Mouse (Mus musculus) liver, embryonic 13.5 days (tissue): Measurements from ENCODE around the gene Tbk1. TPM values are rescaled to one million over a fixed set of nuclear protein-coding genes. Genes with fewer than 3 reads are reported as not detected.

Experiments
- ATAC-seq: fragments of 200-750 bp; cut with Nextera tagmentation; 2 replicates; pipeline ENCODE4 v1.8.0; 2017; ENCODE audit warnings: low read depth, mild to moderate bottlenecking, moderate number of reproducible peaks, moderate library complexity
- DNase-seq: peaks from one replicate; pipeline ENCODE4 v3.0.0; 2022
- H3K27ac ChIP-seq: fragments of 300-500 bp; sonication (generic); 2 replicates; pipeline ENCODE4 v1.5.1; 2015; ENCODE audit warnings: moderate library complexity, mild to moderate bottlenecking, inconsistent platforms
- H3K27me3 ChIP-seq: fragments of 300-500 bp; sonication (generic); 2 replicates; pipeline ENCODE4 v1.6.1; 2015; ENCODE audit warnings: mild to moderate bottlenecking, inconsistent platforms
- H3K36me3 ChIP-seq: fragments of 300-500 bp; sonication (generic); 2 replicates; pipeline ENCODE4 v1.6.1; 2015; ENCODE audit warnings: mild to moderate bottlenecking, inconsistent platforms
- H3K4me1 ChIP-seq: fragments of 300-500 bp; sonication (generic); replicated peaks from 2 replicates; pipeline ENCODE4 v1.6.1; 2015; ENCODE audit warnings: inconsistent platforms
- H3K4me2 ChIP-seq: fragments of 300-500 bp; sonication (generic); 2 replicates; pipeline ENCODE4 v1.6.1; 2015; ENCODE audit warnings: inconsistent platforms, mild to moderate bottlenecking, moderate library complexity
- H3K4me3 ChIP-seq: fragments of 300-500 bp; sonication (generic); replicated peaks from 2 replicates; pipeline ENCODE4 v1.5.1; 2015; ENCODE audit warnings: mild to moderate bottlenecking, inconsistent platforms
- H3K9ac ChIP-seq: fragments of 300-500 bp; sonication (generic); 2 replicates; pipeline ENCODE4 v1.6.1; 2015; ENCODE audit warnings: mild to moderate bottlenecking, inconsistent platforms
- H3K9me3 ChIP-seq: fragments of 300-500 bp; sonication (generic); replicated peaks from 2 replicates; pipeline ENCODE4 v1.6.1; 2016; ENCODE audit warnings: inconsistent platforms
- WGBS: fragments of 180-500 bp; shearing (Covaris S2); methylation state at CpG from one replicate; pipeline ENCODE4 v1.1.7; 2015; ENCODE audit not compliant: insufficient replicate concordance; 5-methylcytosine and 5-hydroxymethylcytosine counted together
- polyA plus RNA-seq: library from polyadenylated mRNA; unstranded; fragments of >200 nt; fragmentation: Nextera tagmentation; extraction: Ambion mirVana; gene quantifications from 2 replicates; pipeline ENCODE4 v1.2.1, GENCODE M21; 2015

Tbk1 gene
- polyA plus RNA-seq, 1 experiment from 2014 or later: 18.4 TPM

DNA sequence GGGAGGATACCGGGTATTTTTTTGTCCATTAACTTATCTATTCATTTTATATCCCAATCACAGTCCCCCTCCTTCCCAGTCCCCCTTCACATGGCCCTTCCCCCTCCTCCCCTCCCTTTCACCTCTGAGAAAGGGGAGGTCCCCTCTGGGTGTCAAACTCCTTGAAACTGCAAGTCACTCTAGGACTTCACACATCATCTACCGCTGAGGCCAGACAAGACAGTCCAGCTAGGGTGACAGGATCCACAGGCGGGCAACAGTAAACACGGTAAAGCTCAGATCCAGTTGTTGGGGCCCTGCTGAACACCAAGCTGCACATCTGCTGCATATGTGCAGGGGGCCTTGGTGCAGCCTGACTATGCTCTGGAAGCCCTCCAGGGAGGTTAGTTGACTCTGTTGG lies 51.6 kb downstream of the Tbk1 start:
- 41% methylated on average over 4 of the region's 4 CpGs for WGBS
- peak; percentile 32 for DNase-seq

GRCm38 (mm10) chr10:121533137-121533872 lies 53.3 kb downstream of the Tbk1 start:
- WGBS: 7% methylated on average over 32 of the region's 32 CpGs
- Histone ChIP-seq H3K27ac (no peak overlapping the region), H3K4me1 (peaks cover 30% of the 10 kb centered on the region), H3K4me3 (peak overlapping the region; percentile 29), H3K4me2 (peak overlapping the region; percentile 58), H3K9me3 (no peaks in the 10 kb centered on the region), H3K27me3 (peaks cover 19% of the 10 kb centered on the region), H3K36me3 (no peaks in the 10 kb centered on the region), H3K9ac (no peak overlapping the region)
- peak; percentile 52 for ATAC-seq
- peak; percentile 40 for DNase-seq

More for the DNA sequence above, 51.6 kb downstream of the Tbk1 start:
- ATAC-seq: peak; percentile 63; the same call in 1 of the 2 replicates
- H3K27ac ChIP-seq: no peak overlapping the region
- peaks cover 27% of the 10 kb centered on the region for H3K4me1 ChIP-seq
- H3K4me3 ChIP-seq: no peak overlapping the region
- H3K9me3 ChIP-seq: no peaks in the 10 kb centered on the region
- no peak overlapping the region for H3K9ac ChIP-seq
- peaks cover 19% of the 10 kb centered on the region for H3K27me3 ChIP-seq
- H3K36me3 ChIP-seq: no peaks in the 10 kb centered on the region
- H3K4me2 ChIP-seq: no peak overlapping the region

DNA sequence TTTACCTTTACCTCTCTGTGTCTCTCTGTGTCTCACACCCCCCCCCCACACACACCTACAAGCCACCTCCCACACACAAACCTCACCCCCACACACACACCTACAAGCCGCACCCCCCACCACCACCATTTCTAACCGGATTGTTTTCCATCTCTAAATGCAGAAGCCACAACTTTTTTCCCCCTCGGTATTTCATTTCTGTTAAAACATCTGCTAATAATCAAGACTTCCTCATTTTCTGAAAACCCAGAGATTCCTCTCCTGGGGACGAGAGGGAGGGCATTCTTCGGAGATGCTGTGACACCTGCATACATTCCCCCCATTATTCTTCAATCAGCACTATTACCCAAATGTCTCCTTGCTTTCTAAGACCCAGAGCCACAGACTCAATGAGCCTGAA lies 55.0 kb downstream of the Tbk1 start:
- Histone ChIP-seq H3K27ac (no peak overlapping the region), H3K27me3 (peaks cover 19% of the 10 kb centered on the region), H3K4me3 (no peak overlapping the region), H3K4me2 (no peak overlapping the region), H3K9me3 (no peaks in the 10 kb centered on the region), H3K4me1 (peaks cover 26% of the 10 kb centered on the region), H3K9ac (no peak overlapping the region), H3K36me3 (no peaks in the 10 kb centered on the region)
- WGBS: 46% methylated on average over 5 of the region's 5 CpGs
- ATAC-seq (no peak), DNase-seq (no peak)

DNA sequence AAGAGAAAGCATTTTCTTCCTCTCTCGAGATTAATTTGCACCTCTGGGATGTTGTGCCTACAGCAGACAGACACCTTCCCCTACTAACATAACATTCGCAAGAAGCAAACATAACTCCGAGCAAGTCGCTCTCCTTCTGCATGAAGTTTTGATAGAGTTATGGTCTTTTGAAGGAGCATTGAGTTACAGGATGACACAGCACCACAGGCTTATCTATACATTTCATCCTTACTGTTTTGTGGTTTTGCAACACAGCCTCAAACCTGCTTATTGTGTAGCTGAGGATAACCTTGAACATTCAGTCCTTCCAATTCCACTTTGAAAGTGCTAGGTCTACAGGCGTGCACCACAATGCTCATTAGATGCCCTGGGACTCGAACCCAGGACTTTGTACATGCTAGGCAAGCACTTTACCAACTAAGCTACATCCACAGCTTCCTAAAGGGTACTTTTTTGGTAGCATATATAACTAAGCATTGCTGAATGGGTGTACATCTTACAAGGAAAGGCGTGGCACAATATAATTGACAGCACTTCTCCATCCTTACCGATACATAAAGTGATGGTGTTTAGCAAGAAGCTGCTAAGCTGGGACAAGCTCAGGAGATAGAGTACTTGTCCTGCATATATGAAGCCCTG lies 56.1 kb downstream of the Tbk1 start:
- Histone ChIP-seq H3K9ac (no peak overlapping the region), H3K4me2 (no peak overlapping the region), H3K9me3 (no peaks in the 10 kb centered on the region), H3K27me3 (peaks cover 19% of the 10 kb centered on the region), H3K27ac (no peak overlapping the region), H3K4me1 (peaks cover 26% of the 10 kb centered on the region), H3K36me3 (no peaks in the 10 kb centered on the region), H3K4me3 (no peak overlapping the region)
- 0 out of 2 replicates have a peak, but pooled peaks have one; percentile 16 for ATAC-seq
- WGBS: 41% methylated on average over 8 of the region's 8 CpGs
- DNase-seq: no peak

- H3K9me3 ChIP-seq: no peaks in the 10 kb centered on the region
- H3K27ac ChIP-seq: no peak overlapping the region
- no peak overlapping the region for H3K9ac ChIP-seq
- DNase-seq (no peak), ATAC-seq (no peak)
- peaks cover 22% of the 10 kb centered on the region for H3K4me1 ChIP-seq
- H3K27me3 ChIP-seq: peaks cover 19% of the 10 kb centered on the region
- H3K4me3 ChIP-seq: no peak overlapping the region
- WGBS: 74% methylated on average over 1 of the region's 1 CpGs
- H3K36me3 ChIP-seq: no peaks in the 10 kb centered on the region
- no peak overlapping the region for H3K4me2 ChIP-seq
Measured at GRCm38 (mm10) chr10:121529261-121529660, 57.3 kb downstream of the Tbk1 start.

DNA sequence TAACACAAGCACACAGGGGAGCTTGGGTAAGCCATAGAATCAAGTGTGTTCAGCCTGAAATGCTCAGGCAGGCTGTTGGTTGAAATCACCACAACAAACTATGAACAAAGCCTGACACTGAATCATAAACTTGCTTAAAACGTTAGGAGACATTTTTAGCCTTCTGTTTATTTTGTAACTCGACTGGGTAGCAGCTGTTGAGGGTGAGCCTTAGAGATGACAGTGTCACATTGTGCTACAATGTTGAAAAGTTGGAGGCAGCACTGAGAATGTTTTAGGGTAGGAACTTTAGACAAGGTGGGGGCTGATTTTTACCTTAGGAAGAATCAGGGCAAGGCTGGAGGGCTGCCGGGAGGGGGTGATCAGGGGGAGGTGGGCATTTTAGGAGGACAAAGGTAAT lies 58.1 kb downstream of the Tbk1 start:
- H3K4me2 ChIP-seq: no peak overlapping the region
- no peaks in the 10 kb centered on the region for H3K9me3 ChIP-seq
- no peak overlapping the region for H3K4me3 ChIP-seq
- peaks cover 16% of the 10 kb centered on the region for H3K27me3 ChIP-seq
- ATAC-seq (no peak), DNase-seq (no peak)
- no peak overlapping the region for H3K9ac ChIP-seq
- 73% methylated on average over 3 of the region's 3 CpGs for WGBS
- H3K36me3 ChIP-seq: no peaks in the 10 kb centered on the region
- no peak overlapping the region for H3K27ac ChIP-seq
- peaks cover 21% of the 10 kb centered on the region for H3K4me1 ChIP-seq

DNA sequence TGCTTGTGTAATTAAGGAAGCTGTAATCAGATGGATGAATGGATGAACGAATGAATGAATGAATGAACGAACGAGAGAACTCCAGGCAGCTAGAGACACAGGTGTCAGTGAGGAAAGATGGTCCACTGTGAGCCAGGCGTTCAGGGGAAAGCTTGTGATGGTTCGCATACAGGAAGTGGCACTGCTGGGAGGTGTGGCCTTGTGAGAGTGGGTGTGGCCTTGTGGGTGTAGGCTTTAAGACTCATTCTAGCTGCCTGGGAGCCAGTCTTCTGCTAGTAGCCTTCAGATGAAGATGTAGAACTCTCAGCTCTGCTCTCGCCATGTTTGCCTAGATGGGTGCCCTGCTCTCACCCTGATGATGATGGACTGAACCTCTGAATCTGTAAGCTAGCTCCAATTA lies 59.5 kb downstream of the Tbk1 start:
- ATAC-seq (0 out of 2 replicates have a peak, but pooled peaks have one; percentile 36), DNase-seq (no peak)
- no peak overlapping the region for H3K4me3 ChIP-seq
- H3K9me3 ChIP-seq: no peaks in the 10 kb centered on the region
- no peak overlapping the region for H3K9ac ChIP-seq
- WGBS: 70% methylated on average over 6 of the region's 6 CpGs
- H3K27me3 ChIP-seq: peaks cover 3% of the 10 kb centered on the region; the same call in 1 of the 2 replicates
- no peaks in the 10 kb centered on the region for H3K36me3 ChIP-seq
- no peak overlapping the region for H3K4me2 ChIP-seq
- H3K4me1 ChIP-seq: peaks cover 12% of the 10 kb centered on the region; the same call in 1 of the 2 replicates
- no peak overlapping the region for H3K27ac ChIP-seq

DNA sequence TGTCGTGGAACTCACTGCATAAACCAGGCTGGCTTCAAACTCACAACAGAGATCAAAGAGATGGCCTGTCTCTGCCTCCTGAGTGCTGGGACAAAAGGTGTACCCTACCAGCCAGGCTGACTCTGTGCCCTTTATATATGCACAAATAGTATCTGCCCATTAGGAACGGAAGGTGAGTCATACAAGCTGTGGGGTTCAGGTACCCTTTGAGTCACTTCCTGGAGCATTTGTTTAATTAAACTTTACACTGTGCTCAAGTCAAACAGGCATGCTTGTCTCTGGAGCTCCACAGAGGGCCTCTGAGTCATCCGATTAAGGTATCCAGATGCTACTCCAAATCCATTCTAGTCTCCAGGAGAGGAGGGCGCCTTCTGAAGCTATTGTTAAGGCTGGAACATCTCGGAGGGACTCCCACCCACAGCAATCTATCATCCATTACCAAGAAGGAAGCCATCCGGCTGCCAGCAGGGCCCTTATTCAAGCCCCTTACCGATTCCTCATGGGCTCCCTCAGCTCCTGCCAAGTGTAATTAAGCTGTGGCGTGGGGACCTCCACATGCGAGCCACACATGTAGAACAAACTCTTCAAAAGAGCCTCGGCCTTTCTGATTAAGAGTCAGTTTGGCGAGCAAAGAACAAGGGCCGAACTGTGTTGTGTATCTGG lies 65.5 kb downstream of the Tbk1 start:
- H3K4me2 ChIP-seq: no peak overlapping the region
- H3K9ac ChIP-seq: no peak overlapping the region
- no peaks in the 10 kb centered on the region for H3K36me3 ChIP-seq
- peaks cover 5% of the 10 kb centered on the region for H3K4me1 ChIP-seq
- no peaks in the 10 kb centered on the region for H3K27me3 ChIP-seq
- H3K4me3 ChIP-seq: no peak overlapping the region
- DNase-seq (no peak), ATAC-seq (peak; percentile 35; the same call in 1 of the 2 replicates)
- WGBS: 55% methylated on average over 12 of the region's 12 CpGs
- H3K27ac ChIP-seq: peak overlapping the region; percentile 47; the same call in 1 of the 2 replicates
- no peaks in the 10 kb centered on the region for H3K9me3 ChIP-seq

GRCm38 (mm10) chr10:121519710-121520109 lies 66.9 kb downstream of the Tbk1 start:
- Histone ChIP-seq H3K4me1 (peaks cover 8% of the 10 kb centered on the region), H3K27ac (no peak overlapping the region), H3K4me2 (no peak overlapping the region), H3K9ac (no peak overlapping the region), H3K36me3 (no peaks in the 10 kb centered on the region), H3K27me3 (no peaks in the 10 kb centered on the region), H3K4me3 (no peak overlapping the region), H3K9me3 (no peaks in the 10 kb centered on the region)
- 28% methylated on average over 2 of the region's 2 CpGs for WGBS
- DNase-seq (no peak), ATAC-seq (peak; percentile 21; the same call in 1 of the 2 replicates)

DNA sequence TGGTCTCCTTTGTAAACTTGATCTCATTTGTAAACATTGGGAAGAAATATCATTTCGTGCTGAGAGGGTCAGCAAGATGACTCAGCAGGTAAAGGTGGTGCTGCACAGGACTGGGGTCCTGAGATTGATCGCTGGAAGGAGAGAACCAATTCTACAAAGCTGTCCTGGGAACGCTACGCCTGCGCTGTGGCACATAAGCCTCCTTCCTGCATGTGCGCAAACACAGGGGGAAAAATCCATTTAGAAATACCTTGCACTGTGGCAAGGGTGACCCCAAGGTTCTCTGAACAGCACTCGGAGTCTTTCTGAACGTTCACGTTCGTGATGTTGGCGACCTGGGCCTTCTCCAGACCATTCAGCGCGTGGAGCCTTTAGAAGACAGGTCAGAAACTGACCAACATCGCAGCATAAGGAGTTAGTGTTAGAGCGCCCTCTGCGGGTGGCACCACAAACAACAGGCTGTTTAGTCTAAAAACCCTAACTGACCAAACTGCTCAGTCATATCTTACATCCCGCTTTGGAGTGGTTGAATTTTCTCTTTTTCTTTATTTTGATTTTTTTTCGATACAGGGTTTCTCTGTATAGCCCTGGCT lies 70.5 kb downstream of the Tbk1 start:
- Histone ChIP-seq H3K4me3 (no peak overlapping the region), H3K4me2 (no peak overlapping the region), H3K27ac (no peak overlapping the region; the same call in 1 of the 2 replicates), H3K9me3 (no peaks in the 10 kb centered on the region), H3K9ac (no peak overlapping the region), H3K27me3 (no peaks in the 10 kb centered on the region), H3K4me1 (peaks cover 8% of the 10 kb centered on the region), H3K36me3 (no peaks in the 10 kb centered on the region)
- peak; percentile 65 for DNase-seq
- ATAC-seq: peak; percentile 35
- 27% methylated on average over 18 of the region's 18 CpGs for WGBS
